ENCODE assay signal across 17 mouse cellular contexts in the genomic region with DNA sequence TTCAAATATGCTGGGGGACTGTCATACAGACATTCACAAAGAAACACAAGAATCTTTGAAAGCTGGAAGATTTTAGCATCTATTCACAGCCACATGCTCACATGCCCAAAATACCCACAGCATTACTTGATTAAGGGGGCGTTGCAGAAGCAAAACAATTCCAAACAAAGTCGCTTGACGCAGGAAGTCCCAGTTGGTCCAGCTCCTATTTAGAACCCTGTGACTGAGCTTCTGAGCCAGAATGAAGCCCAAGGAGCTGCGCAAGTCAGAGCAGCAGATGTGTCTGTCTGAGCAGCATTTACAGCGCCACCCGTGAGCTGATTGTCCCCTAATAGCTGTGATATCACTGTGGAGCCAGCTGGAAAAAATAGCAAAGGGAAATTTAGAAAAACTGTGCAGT.
DNase-seq lines count a peak whose midpoint lies in the region; ATAC-seq lines count a peak whose summit lies in the region.
"Had no signal": no experiment of that assay in that cellular context is flagged by ENCODE, and none has a peak within 500 bp of the region (broad histone marks: within the 10 kb centered on the region; RNA-seq: fewer than 3 reads in every experiment).

No protein-coding gene starts in this region.

- no peaks in the 10 kb centered on the region for H3K27me3 ChIP-seq in forebrain, embryonic 14.5 days (replicated peaks; ENCODE audit: control insufficient read depth, insufficient read depth, low read length)
- H3K27me3 ChIP-seq in forebrain, embryonic 10.5 days (ENCODE audit: poor library complexity, severe bottlenecking), result no peaks in the 10 kb centered on the region
- H3K27me3 ChIP-seq: lung, embryonic 15.5 days had no signal

- H3K9ac ChIP-seq in forebrain, embryonic 14.5 days (ENCODE audit: low read length), result no peak overlapping the region
- H3K9ac ChIP-seq: hindbrain, embryonic 14.5 days; lung, embryonic 15.5 days had no signal

- no peak for ATAC-seq in forebrain, embryonic 14.5 days

- no peaks in the 10 kb centered on the region for H3K36me3 ChIP-seq in forebrain, embryonic 14.5 days (ENCODE audit: control insufficient read depth, insufficient read depth, low read length)
- H3K36me3 ChIP-seq in forebrain, embryonic 10.5 days (replicated peaks), result no peaks in the 10 kb centered on the region
- H3K36me3 ChIP-seq: lung, embryonic 15.5 days; midbrain, embryonic 10.5 days had no signal

- no peaks in the 10 kb centered on the region for H3K4me1 ChIP-seq in forebrain, embryonic 14.5 days (ENCODE audit: control insufficient read depth, insufficient read depth, low read length)
- H3K4me1 ChIP-seq in forebrain, embryonic 10.5 days, result no peaks in the 10 kb centered on the region; the same call in 1 of the 2 replicates
- H3K4me1 ChIP-seq: lung, embryonic 15.5 days; midbrain, embryonic 10.5 days had no signal

- H3K9me3 ChIP-seq in forebrain, embryonic 14.5 days (replicated peaks; ENCODE audit: control insufficient read depth, low read length), result no peaks in the 10 kb centered on the region
- H3K9me3 ChIP-seq in forebrain, embryonic 10.5 days, result no peaks in the 10 kb centered on the region
- H3K9me3 ChIP-seq: lung, embryonic 15.5 days; midbrain, embryonic 10.5 days had no signal

- no peak overlapping the region for H3K4me3 ChIP-seq in forebrain, embryonic 14.5 days (ENCODE audit: low read depth, low read length)
- no peak overlapping the region for H3K4me3 ChIP-seq in forebrain, embryonic 10.5 days
- H3K4me3 ChIP-seq: lung, embryonic 15.5 days; midbrain, embryonic 10.5 days; myocyte had no signal

- peak; percentile 17 for DNase-seq in forebrain, embryonic 14.5 days (ENCODE audit: low spot score)
- DNase-seq in forebrain, embryonic 10.5 days (ENCODE audit: extremely low spot score, low spot score), result no peak
- peak; percentile 72 for DNase-seq in right cerebral cortex, adult 18-20 months
- no peak for DNase-seq in right cerebral cortex, postnatal 4 days
- DNase-seq in left cerebral cortex, adult 9 months (ENCODE audit: low spot score in 2 of 2), result peak; percentile 48 to 63
- DNase-seq in adrenal gland, postnatal 25 days, result no peak
- no peak for DNase-seq in ovary, postnatal 36 days (ENCODE audit: low spot score)
- no peak for DNase-seq in thymus, postnatal 36 days
- DNase-seq: cerebellum, postnatal 10 days; heart, adult 11 months; kidney, adult 11 months; spleen, adult 18-20 months; thymus, postnatal 25 days had no signal

- H3K27ac ChIP-seq in forebrain, embryonic 14.5 days (ENCODE audit: low read depth, low read length), result no peak overlapping the region
- no peak overlapping the region for H3K27ac ChIP-seq in forebrain, embryonic 10.5 days
- H3K27ac ChIP-seq: hindbrain, embryonic 14.5 days; lung, embryonic 15.5 days; midbrain, embryonic 10.5 days had no signal

- WGBS in forebrain, embryonic 14.5 days, result 81% methylated on average over 6 of the region's 6 CpGs
- WGBS in forebrain, embryonic 10.5 days, result 86% methylated on average over 6 of the region's 6 CpGs

- no peak overlapping the region for H3K4me2 ChIP-seq in forebrain, embryonic 14.5 days (ENCODE audit: low read length)
- H3K4me2 ChIP-seq: hindbrain, embryonic 14.5 days; lung, embryonic 15.5 days had no signal

Comparison
In these comparisons a context has a peak if more than half of its experiments do, and no peak if none do; other contexts are left out.
1. DNase-seq: peak in forebrain, embryonic 14.5 days (single experiment), right cerebral cortex, adult 18-20 months (single experiment) and left cerebral cortex, adult 9 months (2 of 2); none in forebrain, embryonic 10.5 days (single experiment), right cerebral cortex, postnatal 4 days (single experiment), adrenal gland, postnatal 25 days (single experiment), ovary, postnatal 36 days (single experiment) and thymus, postnatal 36 days (0 of 2).